Mouse (Mus musculus) cerebellum, adult 2 months (tissue): ENCODE measurements around the gene Cdh24.

ENCODE experiments used
- CTCF ChIP-seq: fragments of 200-500 bp; IDR thresholded peaks from 2 replicates; pipeline ENCODE4 v1.5.1; 2011; ENCODE audit warnings: low read depth, mild to moderate bottlenecking, control low read depth, low read length, moderate library complexity, borderline replicate concordance; ENCODE audit not compliant: insufficient read depth
- POLR2A ChIP-seq: fragments of 200-500 bp; IDR thresholded peaks from 2 replicates; pipeline ENCODE4 v1.6.1; 2011; ENCODE audit warnings: low read length, control low read depth, borderline replicate concordance; ENCODE audit not compliant: insufficient read depth

DNA sequence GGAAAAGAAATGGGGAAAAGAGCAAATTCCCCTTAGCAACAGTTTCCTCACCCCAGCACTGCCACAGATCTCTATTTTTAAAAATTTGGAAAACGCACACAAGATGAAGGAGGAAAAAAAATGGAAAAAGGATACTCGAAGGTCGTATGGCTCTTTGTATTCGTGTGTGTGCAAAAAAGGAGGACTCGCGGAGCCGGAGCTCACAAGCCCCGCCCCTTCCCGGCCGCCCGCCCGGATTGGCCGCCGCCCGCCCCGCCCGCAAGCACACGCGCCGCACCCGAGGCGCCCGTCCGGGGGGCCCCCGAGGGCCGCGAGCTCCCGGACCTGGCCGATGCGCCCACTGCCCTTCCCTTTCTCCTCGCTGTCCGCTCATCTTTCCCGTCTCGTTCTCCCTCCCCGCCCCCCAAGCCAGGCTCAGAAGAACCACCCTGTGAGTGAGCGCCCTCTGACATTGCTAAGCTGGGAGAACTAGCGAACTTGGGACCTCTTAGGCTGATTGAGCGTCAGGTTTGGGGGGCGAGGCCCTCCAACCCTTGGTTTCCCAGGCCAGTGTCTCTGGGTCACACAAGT, 35.3 kb downstream of the Cdh24 start, which contains the start of gene 4931414P19Rik:
- TF ChIP-seq CTCF (no peak), POLR2A (peak; percentile 40; the same call in 1 of the 2 replicates)
